Mouse (Mus musculus) lung, postnatal 4 days (tissue): ENCODE data around the gene Soat1.

ENCODE experiments used
- DNase-seq, 2 experiments: peaks; one replicate each; pipeline ENCODE4 v3.0.0; 2021

Gene Soat1

DNA sequence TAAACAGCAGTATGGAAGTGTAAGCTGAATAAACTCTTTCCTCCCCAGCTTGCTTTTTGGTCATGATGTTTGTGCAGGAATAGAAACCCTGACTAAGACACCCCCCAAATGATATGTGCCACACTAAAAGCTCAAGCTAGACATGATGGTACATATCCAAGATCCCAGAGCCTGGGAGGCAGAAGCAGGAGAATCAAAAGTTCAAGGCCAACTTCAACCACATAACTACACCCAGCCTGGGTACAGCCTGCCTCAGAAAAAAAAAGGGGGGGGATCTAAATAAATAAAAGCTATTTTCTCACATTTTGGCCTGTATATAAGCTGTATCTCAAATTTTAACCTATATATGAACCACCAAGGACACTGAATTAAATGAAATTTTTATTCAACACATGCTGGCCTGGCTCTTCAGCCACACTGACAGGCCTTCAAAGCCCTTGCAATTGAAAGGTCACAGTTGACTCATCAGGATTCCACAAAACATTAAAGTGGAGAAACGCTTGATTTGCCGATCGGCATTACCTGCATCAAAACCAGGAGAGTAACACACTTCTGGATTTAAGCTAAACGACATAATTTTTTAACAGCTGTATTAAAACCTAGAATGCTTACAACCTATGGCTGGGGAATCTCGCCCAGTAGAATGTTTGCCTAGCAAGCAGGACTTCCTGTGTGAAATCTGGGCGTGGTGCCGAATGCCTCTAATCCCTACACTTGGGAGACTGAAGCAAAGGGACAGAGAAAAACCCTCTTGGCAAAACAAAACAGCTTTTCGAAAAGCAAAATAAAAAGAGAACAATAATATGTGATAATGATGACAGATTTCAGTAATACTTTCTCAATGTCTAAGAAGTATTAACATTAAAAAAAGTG lies 9.9 kb downstream of the Soat1 start:
- DNase-seq: peak; percentile 59 to 72

DNA sequence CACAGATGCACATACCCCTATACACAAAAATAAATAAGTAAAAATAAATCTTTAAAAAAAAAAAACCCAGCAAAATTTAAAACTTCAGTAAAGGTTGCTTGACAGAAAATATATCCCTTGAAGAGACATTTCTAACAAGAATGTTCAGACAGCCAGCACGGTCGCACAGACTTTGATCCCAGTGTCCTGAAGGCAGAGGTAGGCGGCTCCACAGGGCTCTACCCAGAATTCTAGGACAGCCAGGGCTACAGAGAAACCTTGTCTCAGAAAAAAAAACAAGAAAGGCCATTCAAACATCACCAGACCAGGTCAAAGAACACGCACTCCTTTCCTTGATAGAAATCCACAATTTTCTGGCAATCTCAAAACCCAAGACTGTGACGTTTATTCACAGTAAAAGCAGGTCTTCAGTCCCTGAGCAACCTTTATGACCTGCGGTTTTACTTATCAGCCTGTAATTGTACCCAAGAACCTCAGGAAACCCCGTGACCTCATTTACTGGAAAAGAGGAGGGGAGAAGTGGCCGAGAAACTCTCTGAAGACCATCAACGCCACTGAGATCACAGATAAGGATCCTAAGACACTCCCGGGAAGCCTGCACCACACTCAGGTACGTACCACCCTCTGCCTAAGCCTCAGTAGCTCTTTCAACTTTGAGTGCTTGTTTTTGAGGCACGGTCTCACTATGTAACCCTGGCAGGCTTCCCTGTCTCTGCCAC lies 11.7 kb downstream of the Soat1 start:
- DNase-seq: no peak

DNA sequence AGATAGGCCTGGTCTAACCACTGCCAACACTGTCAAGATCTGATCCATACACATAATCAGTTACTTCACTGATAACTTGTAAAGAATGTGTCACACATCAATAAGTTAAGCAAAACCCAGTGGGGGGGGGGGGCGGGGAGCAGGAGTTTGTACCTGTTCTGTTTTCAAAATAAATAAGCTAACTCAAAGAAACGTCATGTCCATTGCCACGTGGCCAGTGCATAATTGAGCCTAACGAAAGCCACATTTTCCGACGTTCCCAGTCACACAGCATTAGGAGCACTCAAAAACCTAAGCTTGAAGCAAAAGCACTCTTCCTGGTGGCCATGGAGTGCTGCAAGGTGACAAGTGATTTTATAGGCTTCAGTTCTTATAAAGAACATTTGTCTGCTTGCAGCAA lies 13.1 kb downstream of the Soat1 start:
- DNase-seq: no peak

- no peak for DNase-seq
Observed at GRCm38 (mm10) chr1:156460216-156460615, 13.9 kb downstream of the Soat1 start.

GRCm38 (mm10) chr1:156459690-156460089 lies 14.4 kb downstream of the Soat1 start:
- DNase-seq: peak in 1 of 2 experiments; percentile 38

- DNase-seq: peak in 1 of 2 experiments; percentile 27
Observed at GRCm38 (mm10) chr1:156458391-156459060, 15.6 kb downstream of the Soat1 start.

DNA sequence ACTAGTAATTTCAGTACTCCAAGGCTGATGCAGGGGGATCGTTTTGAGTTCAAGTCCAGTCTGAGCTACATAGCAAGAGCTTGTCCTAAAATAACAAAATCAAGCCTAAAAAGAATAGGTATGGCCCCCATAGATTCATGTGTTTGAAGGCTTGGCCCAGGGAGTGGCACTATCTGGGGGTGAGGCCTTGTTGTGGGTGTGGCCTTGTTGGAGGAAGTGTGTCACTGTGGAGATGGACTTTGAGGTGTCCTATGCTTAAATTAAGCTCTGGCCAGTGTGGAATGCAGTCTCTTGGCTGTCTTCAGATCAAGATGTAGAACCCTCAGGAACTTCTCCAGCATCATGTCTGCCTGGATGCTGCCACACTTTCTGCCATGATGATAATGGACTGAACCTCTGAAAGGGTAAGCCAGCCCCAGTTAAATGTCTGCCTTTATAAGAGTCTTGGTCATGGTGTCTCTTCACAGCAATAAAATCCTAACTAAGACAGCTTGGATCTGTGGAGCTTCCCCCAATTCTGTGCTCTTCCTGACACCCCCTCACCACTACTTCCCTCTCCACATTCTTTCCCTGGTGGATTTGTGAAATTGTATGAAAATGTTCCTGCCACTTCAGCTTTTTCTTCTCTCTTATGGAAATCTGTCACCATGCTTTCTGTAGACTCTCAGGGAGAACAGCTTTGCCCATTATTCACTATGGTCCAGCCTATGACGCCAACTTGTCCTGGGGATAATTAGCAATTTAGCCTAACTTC lies 18.9 kb downstream of the Soat1 start:
- DNase-seq: no peak

DNA sequence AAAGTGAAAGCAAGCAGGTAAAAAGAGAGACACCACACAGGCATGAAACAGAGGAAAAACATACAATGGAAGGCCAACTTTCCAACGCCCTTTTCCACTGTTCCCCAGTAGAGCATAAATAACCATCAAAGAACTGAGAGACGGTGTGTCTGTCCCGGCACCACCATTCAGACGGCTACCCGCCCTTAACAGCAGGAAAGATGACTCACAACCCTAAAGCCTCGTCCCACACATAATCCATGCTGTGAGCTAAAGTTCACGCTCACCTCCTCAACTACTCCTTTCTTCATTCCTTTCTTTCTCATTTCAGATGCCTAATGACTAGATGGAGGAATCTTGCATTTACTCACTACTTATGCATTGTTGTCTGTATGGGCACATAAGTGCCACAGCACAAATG lies 19.7 kb downstream of the Soat1 start:
- no peak for DNase-seq

- DNase-seq: no peak
Observed at GRCm38 (mm10) chr1:156453876-156454275, 20.3 kb downstream of the Soat1 start.

- DNase-seq: no peak
Observed at GRCm38 (mm10) chr1:156450478-156450877, 23.7 kb downstream of the Soat1 start.

DNA sequence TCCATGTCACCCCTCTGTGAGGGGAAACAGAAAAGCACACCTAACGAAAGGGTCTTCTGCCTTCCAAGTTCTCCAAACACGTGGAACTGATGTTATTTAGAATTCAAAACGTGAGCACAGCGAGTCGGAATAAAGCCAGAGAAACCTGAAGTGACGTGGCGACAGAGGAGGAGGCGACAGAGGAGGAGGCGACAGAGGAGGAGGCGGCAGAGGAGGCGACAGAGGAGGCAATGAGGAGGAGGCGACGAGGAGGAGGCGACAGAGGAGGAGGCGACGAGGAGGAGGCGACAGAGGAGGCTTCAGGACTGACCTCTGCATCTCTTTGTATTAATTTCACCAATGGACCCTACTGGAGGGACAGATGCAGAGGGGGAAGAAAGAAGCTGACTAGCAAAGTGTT lies 24.4 kb downstream of the Soat1 start:
- peak in 1 of 2 experiments; percentile 29 for DNase-seq

DNA sequence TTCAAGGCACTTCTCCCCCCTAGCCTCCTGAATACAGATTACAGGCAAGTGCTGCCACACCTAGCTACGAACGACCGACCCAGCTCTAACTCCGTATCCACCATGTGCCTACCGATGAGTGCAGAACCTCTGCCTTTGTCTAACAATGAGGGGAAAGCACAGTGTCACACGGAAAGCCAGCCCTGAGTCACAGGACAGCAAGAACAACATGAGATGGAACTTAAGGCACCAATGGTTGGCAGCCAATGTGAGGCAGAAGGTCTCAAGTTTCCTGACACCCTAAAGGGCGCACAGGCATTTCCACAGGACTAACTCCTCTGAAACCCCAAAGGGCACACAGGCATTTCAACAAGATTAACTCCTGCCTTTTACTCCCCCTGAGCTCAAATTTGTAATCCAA lies 25.0 kb downstream of the Soat1 start:
- DNase-seq: no peak

DNA sequence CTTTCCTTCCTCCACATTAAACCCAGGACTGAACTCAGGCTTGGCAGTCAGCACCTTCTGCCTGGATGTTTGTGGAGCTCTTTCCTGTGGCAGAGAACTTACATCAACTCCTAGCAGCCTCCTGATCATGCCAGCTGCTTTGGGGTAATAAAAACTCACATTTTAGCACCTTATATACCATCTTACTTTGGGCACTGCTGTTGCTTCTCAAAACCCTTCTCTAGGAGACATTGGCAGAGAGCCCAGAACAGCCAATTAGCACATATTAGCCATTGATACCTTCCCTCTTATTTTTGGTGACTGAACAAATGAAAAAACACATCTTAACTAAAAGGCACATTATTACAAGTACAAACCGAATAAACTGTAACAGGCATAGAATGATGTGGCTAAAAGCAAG lies 29.1 kb downstream of the Soat1 start:
- DNase-seq: no peak

GRCm38 (mm10) chr1:156442776-156443175 lies 31.4 kb downstream of the Soat1 start:
- no peak for DNase-seq

GRCm38 (mm10) chr1:156442266-156442665 lies 31.9 kb downstream of the Soat1 start:
- no peak for DNase-seq

GRCm38 (mm10) chr1:156437726-156438125 lies 36.4 kb downstream of the Soat1 start:
- DNase-seq: no peak

DNA sequence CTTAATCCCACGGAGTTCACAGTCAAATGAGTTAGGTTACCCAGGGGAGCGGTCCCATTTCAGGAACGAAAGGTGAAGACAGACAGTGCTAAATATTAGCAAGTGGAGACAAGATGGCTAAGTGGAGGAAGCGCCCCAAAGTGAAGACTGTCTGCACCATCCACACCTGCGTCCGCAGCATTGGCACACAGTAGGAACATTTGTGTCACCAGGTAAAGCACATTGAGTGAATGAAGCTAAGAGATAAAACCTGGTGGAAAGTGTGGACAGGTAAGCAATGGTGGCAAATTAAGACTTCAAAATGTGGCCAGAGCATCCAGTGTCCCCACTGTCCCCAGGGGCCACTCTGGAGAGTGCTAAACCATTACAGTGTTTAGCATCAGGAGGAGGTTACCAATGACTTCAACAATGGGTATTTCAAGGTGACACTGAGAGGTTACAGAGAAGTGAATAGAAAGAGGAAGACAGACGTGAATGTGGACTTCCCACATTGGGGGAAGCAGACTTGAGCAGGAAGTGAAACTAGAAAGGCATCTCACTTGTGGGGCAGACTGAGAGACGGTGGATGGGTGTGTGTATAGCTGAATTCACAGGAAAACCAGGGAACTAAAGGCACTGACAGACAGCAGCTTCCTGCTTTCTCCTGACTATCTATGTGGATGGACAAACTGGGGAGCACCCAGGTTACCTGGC lies 37.0 kb downstream of the Soat1 start:
- DNase-seq: no peak

DNA sequence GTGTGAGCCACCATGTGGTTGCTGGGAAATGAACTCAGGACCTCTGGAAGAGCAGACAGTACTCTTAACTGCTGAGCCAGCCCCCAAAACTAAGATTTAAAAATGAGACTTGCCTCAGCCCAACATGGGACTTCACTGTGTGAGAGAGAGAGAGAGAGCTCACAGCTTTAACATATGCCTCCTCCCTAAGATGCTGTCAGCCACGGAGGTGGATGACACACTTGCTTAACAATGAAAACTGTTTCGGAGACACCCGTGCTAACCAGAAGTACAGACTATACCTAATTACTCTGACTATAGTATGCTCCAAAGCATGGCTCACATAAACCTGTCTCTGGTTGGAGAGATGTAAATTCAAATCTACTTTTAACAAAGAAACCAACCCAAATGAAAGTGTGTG lies 40.6 kb downstream of the Soat1 start:
- DNase-seq: no peak

- DNase-seq: no peak
Observed at GRCm38 (mm10) chr1:156432498-156432897, 41.6 kb downstream of the Soat1 start.

GRCm38 (mm10) chr1:156428434-156428833 lies 45.7 kb downstream of the Soat1 start:
- no peak for DNase-seq

- no peak for DNase-seq
Observed at GRCm38 (mm10) chr1:156425746-156426145, 48.4 kb downstream of the Soat1 start.

DNA sequence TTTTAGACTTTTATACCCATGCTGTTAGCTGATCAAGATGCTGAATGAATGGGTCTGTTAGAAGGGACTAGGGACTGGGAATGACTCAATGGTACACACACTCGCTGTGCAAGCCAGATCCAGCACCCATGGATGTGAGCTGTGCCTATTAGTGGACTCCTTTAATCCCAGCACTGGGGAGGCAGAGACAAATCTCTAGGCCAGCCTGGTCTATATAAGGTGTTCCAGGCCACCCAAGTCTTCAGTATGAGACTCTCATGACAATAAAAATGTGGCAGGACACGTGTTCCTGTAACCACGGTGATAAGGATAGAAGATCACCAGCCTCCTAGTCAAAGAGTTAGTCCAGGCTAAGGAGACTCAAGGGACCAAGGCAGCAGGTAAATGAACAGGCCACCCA lies 50.1 kb downstream of the Soat1 start:
- DNase-seq: no peak
